Mouse (Mus musculus) mouse trophoblast stem cell (cell line): Measurements from ENCODE around the gene Fxn.

ENCODE experiments used
- in situ Hi-C, 2 experiments: fragments of 300-500 bp; cut with MseI, MboI; formaldehyde crosslinking; loops; 2 replicates in 1 of 2; 3 replicates in 1 of 2; pipeline ENCODE4 v1.15.1; 2025

The Fxn gene

GRCm38 (mm10) chr19:24280601-24281228, at the start of gene Fxn:
Gene Fxn (minus strand): TSS chr19:24280605.
- in situ Hi-C loops = no loop called here

GRCm38 (mm10) chr19:24327921-24328320, 47.5 kb upstream of the Fxn start:
- in situ Hi-C loops = no loop called here

- in situ Hi-C loops = no loop called here
These were observed 46.6 kb upstream of the Fxn start for GRCm38 (mm10) chr19:24326969-24327368.

- in situ Hi-C loops = no loop called here
These were observed 45.3 kb upstream of the Fxn start for GRCm38 (mm10) chr19:24325692-24326091.

- in situ Hi-C loops = loop anchor here (25.0 kb wide), 2 partner anchors 288 to 538 kb away; partner anchors contain the start of gene Pgm5 (in 1 of the 2)
These were observed 43.6 kb upstream of the Fxn start for GRCm38 (mm10) chr19:24323841-24324613.

- in situ Hi-C loops = loop anchor here (25.0 kb wide), 2 partner anchors 290 to 540 kb away; partner anchors contain the start of gene Pgm5 (in 1 of the 2)
These were observed 41.5 kb upstream of the Fxn start for GRCm38 (mm10) chr19:24321900-24322311.

GRCm38 (mm10) chr19:24321211-24321899, 41.0 kb upstream of the Fxn start:
- in situ Hi-C loops = loop anchor here (25.0 kb wide), 2 partner anchors 291 to 541 kb away; partner anchors contain the start of gene Pgm5 (in 1 of the 2)

- in situ Hi-C loops = loop anchor here (25.0 kb wide), 2 partner anchors 294 to 544 kb away; partner anchors contain the start of gene Pgm5 (in 1 of the 2)
These were observed 37.8 kb upstream of the Fxn start for GRCm38 (mm10) chr19:24318172-24318571.

GRCm38 (mm10) chr19:24317731-24318130, 37.3 kb upstream of the Fxn start:
- in situ Hi-C loops = loop anchor here (25.0 kb wide), 2 partner anchors 295 to 545 kb away; partner anchors contain the start of gene Pgm5 (in 1 of the 2)

- in situ Hi-C loops = loop anchor here (25.0 kb wide), 2 partner anchors 295 to 545 kb away; partner anchors contain the start of gene Pgm5 (in 1 of the 2)
These were observed 36.7 kb upstream of the Fxn start for GRCm38 (mm10) chr19:24317038-24317591.

GRCm38 (mm10) chr19:24316060-24316725, 35.8 kb upstream of the Fxn start:
- in situ Hi-C loops = loop anchor here (25.0 kb wide), 2 partner anchors 296 to 546 kb away; partner anchors contain the start of gene Pgm5 (in 1 of the 2)

GRCm38 (mm10) chr19:24315234-24315633, 34.8 kb upstream of the Fxn start:
- in situ Hi-C loops = loop anchor here (25.0 kb wide), 2 partner anchors 297 to 547 kb away; partner anchors contain the start of gene Pgm5 (in 1 of the 2)

GRCm38 (mm10) chr19:24314676-24315075, 34.3 kb upstream of the Fxn start:
- in situ Hi-C loops = loop anchor here (25.0 kb wide), 2 partner anchors 298 to 548 kb away; partner anchors contain the start of gene Pgm5 (in 1 of the 2)

GRCm38 (mm10) chr19:24312556-24313342, 32.3 kb upstream of the Fxn start:
- in situ Hi-C loops = loop anchor here (25.0 kb wide), 2 partner anchors 300 to 550 kb away; partner anchors contain the start of gene Pgm5 (in 1 of the 2)

GRCm38 (mm10) chr19:24312046-24312445, 31.6 kb upstream of the Fxn start:
- in situ Hi-C loops = loop anchor here (25.0 kb wide), 2 partner anchors 300 to 550 kb away; partner anchors contain the start of gene Pgm5 (in 1 of the 2)

GRCm38 (mm10) chr19:24308305-24308705, 27.9 kb upstream of the Fxn start:
- in situ Hi-C loops = loop anchor here (10.0 to 25.0 kb wide), 3 partner anchors 304 to 576 kb away; partner anchors contain the start of gene Pgm5 (in 1 of the 2)

- in situ Hi-C loops = loop anchor here (10.0 to 25.0 kb wide), 3 partner anchors 305 to 577 kb away; partner anchors contain the start of gene Pgm5 (in 1 of the 2)
These were observed 27.1 kb upstream of the Fxn start for GRCm38 (mm10) chr19:24307271-24308221.

GRCm38 (mm10) chr19:24306351-24306750, 25.9 kb upstream of the Fxn start:
- in situ Hi-C loops = loop anchor here (10.0 to 25.0 kb wide), 3 partner anchors 306 to 578 kb away; partner anchors contain the start of gene Pgm5 (in 1 of the 2)
